Mouse (Mus musculus) heart, postnatal 0 days (tissue): ENCODE measurements around the gene Ahnak.

ENCODE experiments used
- CTCF ChIP-seq: IDR thresholded peaks from 2 replicates; pipeline ENCODE4 v1.5.1; 2016; ENCODE audit warnings: antibody characterized with exemption, control low read depth, low read depth
- EP300 ChIP-seq: IDR thresholded peaks from 2 replicates; pipeline ENCODE4 v1.6.1; 2016; ENCODE audit warnings: antibody characterized with exemption, low read depth

DNA sequence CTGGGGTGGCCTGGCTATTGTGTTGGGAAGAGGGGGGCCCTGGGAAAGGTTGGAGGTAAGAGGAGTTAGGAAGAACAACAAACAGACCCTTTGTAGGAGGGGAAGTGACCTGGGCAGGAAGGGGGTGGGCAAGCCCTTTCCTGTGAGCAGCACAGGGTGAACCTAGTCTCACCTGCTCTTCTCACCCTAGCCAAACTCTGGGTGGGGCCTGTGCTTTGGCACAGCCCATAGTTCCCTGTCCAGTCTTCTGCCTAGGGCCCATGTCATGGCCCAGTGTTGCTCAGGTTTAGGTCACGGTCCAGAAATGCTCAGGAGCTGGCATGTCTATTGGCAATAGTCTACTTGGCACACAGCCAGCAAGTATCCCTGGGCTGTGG lies 118.3 kb downstream of the Ahnak start:
- TF ChIP-seq CTCF (no peak), EP300 (no peak)
